Mouse (Mus musculus) 3T3-L1 (cell line): ENCODE data around the gene S100b.

Experiments used
- DNase-seq: peaks from one replicate; pipeline ENCODE4 v3.0.0-alpha.2; 2015; ENCODE audit warnings: low read depth, low spot score

Gene S100b

GRCm38 (mm10) chr10:76260358-76261059 lies 6.9 kb downstream of the S100b start:
- peak; percentile 25 for DNase-seq

- DNase-seq: no peak
Observed at GRCm38 (mm10) chr10:76261447-76261846, 7.8 kb downstream of the S100b start.

- peak; percentile 76 for DNase-seq
Observed at GRCm38 (mm10) chr10:76262431-76262830, 8.8 kb downstream of the S100b start.

GRCm38 (mm10) chr10:76271238-76271637 lies 17.6 kb downstream of the S100b start:
- peak; percentile 58 for DNase-seq

GRCm38 (mm10) chr10:76275256-76275655 lies 21.6 kb downstream of the S100b start:
- DNase-seq: no peak

- DNase-seq: no peak
Observed at GRCm38 (mm10) chr10:76278541-76279097, 25.0 kb downstream of the S100b start.

- no peak for DNase-seq
Observed at GRCm38 (mm10) chr10:76288268-76288993, 34.8 kb downstream of the S100b start.

- DNase-seq: no peak
Observed at GRCm38 (mm10) chr10:76289052-76289451, 35.4 kb downstream of the S100b start.

- DNase-seq: no peak
Observed at GRCm38 (mm10) chr10:76289936-76290671, 36.5 kb downstream of the S100b start.

- no peak for DNase-seq
Observed at GRCm38 (mm10) chr10:76293222-76293621, 39.6 kb downstream of the S100b start.

- no peak for DNase-seq
Observed at GRCm38 (mm10) chr10:76300133-76300532, 46.5 kb downstream of the S100b start.

GRCm38 (mm10) chr10:76306738-76307137 lies 53.1 kb downstream of the S100b start:
- DNase-seq: peak; percentile 44
